Mouse (Mus musculus): ENCODE results near the gene Pla1a.
"Not testable (repeated sequence)": the region's sequence is repeated elsewhere in the genome, so short reads cannot be mapped to it uniquely, and the experiment has no call there.

The Pla1a gene

DNA sequence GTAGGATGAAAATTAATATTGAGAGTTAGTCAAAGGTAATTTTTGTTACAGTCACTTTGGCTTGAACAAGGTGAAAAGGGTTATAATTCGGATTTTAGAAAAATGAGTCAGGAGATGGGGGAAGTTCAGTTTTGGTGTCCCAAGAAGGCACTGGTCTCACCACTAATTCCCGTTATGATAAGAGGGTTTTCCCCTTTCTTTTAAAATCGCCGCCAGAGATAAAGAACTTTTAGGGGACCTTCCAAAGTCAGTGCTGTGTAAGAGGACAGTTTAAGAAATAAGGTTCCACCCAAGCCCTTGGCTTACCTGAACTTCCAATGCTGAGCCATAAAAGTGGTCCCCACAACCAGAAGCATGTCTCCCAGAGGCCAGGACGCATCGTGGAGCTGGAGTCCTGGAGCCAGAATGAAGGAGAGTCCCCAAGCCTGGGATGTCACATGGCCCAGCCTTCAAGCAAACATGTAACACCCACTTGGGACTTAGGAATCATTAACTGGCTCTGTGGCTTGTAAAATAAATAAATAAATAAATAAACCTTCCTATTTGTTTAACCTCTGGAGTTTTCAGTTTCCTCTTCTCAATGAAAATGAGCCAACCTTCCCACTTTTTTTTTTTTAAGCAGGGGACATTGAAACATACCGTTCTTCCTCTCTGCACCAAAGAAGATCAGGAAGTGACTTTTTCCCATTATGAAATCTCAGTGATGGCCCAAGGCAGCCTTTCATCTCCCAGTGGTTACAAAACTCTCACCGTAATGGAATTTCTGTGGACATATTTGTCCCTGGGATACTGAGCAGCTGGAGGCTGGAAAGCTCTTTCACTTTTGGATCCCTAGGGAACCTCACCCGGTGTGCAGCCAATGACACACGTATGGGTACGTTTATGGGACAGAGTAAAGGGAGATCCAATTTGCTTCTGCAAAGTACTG lies at the start of gene Pla1a:
Gene Pla1a, minus strand, starts transcription at position 648 of the 928 bp plus-strand sequence.
- DNase-seq (ENCODE audit: low spot score), result no peak

DNA sequence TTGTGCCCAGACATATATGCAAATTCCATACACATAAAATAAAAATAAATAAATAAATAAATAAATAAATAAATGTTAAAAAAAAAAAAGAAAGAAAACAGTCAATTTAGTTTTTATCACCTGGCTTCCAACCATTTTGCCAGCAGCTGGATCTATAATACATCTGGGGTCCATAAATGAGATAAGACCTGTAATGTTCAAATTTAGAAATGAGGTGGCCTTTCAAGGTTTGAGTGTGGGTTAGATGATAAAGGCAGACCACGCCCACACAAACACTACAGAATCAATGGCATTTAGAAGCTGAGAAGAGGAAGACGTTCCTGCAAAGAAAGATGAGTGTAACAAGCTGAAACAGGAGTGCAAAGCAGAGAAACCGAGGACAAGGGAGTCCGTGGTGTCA lies 48.4 kb upstream of the Pla1a start:
- DNase-seq (ENCODE audit: low spot score), result no peak

DNA sequence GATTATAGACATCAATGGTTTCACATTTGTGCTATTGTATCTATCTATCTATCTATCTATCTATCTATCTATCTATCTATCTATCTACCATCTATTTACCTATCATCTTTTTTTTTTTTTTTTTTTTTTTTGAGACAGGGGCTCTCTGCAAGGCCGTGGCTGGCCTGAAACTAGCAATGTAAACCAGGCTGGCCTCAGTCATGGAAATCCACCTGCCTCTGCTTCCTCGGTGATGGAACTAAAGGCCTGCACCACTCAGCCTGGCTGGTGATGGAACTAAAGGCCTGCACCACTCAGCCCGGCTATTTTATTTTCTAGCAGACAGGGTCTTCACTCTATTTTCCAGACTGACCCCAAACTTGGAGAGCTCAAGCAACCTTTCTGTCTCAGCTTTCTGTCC lies 45.4 kb upstream of the Pla1a start:
- no peak for DNase-seq (ENCODE audit: low spot score)

DNA sequence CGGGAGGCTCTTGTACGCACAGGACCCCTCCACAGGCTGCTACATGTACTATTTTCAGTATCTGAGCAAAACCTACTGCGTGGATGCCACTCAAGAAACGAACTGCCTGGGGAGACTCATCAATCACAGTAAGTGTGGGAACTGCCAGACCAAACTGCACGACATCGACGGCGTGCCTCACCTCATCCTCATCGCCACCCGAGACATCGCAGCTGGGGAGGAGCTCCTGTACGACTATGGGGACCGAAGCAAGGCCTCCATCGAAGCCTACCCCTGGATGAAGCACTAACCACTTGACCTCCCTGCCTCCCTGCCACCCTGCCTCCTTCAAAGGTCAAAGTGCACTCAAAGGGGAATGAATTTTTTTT lies 44.3 kb upstream of the Pla1a start:
- not testable (repeated sequence) for DNase-seq (ENCODE audit: low spot score)

DNA sequence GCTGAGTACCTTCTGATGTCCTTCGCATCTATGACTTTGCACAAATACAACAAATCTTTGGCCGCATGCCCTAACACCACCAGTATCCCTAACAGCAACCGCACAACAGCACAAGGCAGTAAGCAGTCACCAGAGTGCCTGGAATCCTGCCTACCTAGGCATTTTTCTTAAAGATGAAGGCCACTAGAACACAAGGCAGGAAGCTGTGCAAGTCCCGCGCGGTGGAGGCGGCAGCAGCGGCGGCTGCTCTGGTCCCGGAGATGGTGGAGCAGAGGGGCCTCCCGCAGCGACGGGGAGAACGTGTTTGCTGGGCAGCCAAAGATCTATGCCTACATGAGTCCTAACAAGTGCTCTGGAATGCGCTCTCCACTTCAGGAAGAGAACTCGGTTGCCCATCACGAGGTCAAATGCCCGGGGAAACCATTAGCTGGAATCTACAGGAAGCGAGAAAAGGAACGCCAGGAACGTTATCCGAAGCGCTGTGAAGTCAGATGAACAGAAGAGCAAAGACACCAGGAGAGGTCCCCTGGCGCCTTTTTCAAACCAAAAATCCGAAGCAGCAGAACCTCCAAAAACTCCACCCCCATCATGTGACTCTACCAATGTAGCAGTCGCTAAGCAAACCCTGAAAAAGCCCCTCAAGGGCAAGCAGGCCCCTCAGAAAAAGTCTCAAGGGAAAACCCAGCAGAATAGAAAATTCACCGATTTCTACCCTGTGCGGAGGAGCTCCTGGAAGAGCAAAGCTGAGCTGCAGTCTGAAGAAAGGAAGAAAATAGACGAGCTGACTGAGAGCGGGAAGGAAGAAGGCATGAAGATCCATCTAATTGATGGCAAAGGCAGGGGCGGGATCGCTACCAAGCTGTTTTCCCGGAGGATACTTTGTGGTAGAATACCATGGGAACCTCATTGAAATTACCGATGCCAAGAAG lies 43.6 kb upstream of the Pla1a start:
- peak; percentile 32 for DNase-seq (ENCODE audit: low spot score)

DNA sequence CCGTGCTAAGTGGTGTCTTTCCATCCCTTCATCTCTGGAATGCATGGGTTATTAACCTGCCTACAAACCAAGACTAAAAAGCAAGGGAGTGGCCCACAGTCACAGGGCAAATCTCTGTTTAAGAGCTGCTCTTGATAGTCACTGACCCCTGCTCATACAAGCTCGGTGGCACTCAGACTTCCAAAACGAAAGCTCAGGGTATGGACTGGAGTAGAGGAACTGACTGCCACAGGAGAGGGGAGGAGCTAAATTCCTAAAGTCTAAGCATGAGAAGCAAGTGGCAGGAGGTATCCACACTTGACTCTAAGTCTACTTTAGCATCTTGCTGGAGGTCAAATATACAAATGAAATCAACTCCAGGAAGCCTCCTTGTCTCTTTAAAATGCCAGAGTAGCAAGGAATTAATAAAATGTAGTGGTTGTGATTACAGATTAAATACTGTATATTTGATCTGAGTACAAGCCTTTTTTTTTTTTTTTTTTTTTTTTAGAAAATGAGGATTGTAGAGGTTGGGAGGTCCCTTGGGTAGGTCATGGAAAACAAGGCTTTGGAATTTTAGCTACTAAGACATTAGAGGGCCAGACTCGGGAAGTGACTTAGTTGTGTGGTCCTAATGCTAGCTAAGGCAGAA lies 42.9 kb upstream of the Pla1a start:
- DNase-seq (ENCODE audit: low spot score), result no peak

DNA sequence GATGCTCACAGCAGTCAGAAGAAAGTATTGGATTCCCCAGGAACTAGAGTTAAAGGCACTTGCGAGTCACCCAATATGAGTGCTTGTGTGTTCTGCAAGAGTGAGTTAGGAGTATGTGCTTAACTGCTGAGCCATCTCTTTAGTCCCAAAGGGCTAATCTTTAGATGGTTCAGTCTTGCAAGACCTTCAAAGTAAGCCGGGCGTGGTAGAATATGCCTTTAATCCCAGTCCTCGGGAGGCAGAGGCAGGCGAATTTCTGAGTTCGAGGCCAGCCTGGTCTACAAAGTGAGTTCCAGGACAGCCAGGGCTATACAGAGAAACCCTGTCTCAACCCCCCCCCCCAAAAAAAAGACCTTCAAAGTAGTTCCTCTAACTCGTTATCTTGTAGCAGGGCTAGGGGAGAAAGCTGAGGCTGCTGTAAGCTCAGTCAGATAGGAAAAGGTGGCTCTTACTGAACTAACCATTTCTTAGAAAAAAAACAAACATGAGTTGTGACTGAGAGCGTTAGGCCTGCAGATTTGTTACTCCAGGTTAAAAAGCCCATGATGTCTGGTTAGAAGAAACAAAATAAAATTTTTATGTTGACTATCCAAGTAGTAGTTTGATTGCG lies 41.8 kb upstream of the Pla1a start:
- no peak for DNase-seq (ENCODE audit: low spot score)

DNA sequence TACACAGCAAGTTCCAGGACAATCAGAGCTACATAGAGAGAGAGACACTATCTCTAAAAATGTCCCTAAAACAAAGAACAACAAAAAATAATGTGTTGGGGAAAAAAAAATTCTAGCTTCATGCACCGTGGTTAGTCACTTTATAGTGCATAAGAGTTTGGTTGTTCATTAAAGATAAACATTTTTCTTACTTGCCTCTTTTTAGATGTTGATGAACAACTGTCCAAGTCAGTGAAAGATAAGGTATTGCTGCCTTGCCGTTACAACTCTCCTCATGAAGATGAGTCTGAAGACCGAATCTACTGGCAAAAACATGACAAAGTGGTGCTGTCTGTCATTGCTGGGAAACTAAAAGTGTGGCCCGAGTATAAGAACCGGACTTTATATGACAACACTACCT lies 40.7 kb upstream of the Pla1a start:
- no peak for DNase-seq (ENCODE audit: low spot score)

DNA sequence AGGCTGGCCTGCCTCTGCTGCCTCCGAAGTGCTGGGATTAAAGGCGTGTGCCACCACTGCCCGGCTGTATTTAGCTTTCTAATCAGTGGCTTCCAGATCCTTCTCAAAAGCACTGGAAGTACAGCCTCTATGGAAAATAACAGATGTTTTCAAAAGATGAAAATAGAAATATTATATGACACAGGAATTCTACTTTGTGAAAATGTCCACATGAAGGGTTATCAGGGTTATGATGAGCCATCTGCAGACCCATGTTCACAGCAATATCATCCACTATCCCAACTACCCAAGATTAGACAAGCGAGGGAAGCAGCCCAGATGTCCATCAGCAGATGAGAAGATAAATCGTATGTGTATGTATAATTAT lies 39.5 kb upstream of the Pla1a start:
- DNase-seq (ENCODE audit: low spot score), result no peak

DNA sequence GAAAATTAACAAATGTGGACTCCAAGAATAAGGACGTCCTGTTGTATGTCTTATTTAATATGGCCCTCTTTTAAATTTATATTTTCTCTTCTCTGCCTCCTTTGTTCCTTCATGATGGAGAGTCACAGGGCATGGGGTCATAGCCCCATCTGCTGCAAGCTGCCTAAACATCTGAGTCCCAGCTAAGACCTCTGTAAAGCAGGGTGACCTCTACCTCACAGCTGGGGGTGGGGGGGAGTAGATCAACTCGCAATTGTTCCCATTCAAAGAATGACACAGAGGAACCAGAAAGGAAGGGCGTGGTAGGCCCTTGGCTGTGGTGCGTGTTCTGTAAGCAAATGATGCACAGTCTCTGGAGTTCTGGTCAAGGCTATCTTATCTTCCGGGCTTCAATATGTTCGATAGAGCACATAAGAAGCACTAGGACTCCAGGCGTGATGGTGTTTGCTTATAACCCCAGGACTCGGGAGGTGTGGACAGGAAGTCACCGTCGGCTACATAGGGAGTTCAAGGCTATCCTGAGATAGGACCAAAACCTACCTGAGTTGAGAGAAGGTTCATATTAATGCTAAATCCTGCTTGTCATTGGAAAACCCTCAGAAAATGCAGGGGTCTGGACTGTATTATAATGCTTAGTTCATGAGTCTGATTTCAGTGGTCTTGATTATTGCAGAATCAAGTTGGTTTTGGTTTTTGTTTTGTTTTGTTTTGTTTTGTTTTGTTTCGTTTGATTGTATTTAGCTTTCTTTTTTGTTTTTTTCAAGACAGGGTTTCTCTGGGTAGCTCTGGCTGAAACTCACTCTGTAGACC lies 39.0 kb upstream of the Pla1a start:
- DNase-seq (ENCODE audit: low spot score), result no peak

DNA sequence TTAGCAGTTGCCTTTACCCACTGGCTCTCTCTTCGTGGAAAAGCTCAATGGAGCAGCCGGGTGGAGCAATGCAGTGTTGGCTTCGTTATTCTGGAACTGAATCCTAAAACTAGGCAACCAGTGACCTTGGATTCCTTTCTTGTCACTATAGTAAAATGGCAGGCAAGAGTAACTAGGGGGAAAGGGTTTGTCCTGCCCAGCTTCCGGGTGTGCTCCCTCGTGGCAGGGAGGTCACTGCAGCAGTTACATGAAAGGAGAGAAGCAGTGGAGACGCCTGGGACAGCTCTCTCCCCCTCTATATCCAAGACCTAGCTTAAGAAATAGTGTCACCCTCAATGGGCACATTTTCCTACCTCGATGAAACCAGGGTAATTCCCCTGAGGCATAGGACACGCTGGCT lies 36.5 kb upstream of the Pla1a start:
- DNase-seq (ENCODE audit: low spot score), result no peak

DNA sequence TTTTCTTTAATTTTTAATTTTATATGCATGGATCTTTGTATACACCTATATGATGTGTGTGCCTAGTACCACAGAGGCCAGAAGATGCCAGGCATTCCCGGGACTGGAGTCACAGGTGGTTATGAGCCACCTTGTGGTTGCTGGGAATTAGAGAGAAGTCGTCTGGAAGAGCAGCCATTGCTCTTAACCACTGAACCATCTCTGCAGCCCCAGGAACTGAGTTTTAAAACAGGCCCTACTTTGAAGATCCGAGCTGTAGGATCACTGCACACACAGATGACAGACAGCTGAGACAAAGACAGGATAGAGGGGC lies 35.7 kb upstream of the Pla1a start:
- DNase-seq (ENCODE audit: low spot score), result no peak

DNA sequence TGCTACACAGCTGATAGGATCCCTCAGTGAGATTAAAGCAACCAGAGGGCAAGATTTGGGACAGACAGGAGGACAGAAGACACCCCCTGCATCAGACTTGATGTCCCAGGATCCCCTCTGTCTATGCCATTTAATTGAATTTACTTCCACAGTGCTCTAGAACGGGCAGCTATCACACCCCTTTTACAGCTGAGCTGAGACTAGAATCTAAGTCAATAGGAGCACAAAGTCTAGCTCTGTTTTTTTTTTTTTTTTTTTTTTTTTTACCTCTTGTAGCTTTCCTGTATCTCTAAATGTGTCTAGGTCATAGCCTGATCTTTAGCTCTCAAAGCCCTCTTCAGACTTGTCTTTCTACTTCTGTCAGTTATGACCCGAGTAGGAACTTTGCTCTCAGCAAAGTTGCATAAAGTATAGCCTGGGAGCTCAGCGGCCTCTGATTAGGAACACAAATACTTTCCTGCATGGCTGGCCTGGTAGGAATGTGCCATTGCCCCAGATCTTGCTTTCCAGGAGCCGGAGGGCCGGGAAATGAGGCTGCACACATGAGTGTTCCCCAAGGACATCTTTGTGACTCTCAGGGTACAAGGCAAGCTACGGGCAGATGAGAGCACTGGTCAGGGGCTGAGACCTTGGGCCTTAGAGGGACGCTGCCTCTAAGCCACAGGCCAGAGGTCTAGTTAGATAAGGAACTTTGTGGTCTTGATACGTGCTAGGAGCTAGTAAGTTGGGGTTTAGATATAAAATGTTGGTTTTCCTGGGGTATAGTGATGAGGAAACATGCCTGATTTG lies 35.2 kb upstream of the Pla1a start:
- DNase-seq (ENCODE audit: low spot score), result no peak

DNA sequence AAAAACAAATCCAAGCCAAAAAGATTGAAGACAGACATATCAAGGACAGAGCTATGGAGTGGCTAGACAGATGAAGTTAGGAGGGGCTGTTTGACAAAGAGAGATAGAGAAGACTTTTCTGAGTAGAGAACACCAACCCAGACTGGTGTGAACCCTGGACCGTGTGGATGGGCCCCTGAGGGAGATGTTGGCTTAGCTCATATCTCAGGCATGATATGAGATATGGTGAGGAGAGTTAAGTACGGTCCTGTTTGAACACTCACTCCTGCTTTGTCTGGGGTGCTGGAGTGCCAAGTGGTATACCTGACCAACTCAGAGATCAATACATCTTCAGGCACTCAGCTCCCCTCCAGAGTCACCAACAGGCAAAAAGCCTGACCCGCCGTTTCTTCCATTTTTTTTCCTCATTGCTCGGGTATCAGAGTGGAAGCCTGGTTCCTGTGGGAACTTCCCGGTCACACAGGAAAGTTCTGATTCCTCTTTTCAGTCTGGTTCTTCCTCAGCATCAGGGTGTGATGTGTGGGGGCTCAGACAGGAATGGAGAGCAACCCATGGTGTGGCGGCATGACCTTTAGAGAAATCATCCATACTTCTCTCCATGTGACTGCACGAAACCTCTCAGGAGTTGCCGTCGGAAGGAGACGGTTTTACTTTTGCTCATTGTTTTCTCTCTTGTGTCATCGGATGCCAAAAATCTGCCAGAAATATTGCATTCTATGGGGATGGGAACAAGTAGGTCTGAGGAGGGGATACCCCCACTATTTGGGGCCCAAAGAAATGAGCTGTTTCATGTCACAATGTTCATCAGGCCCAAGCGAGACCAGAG lies 34.4 kb upstream of the Pla1a start:
- DNase-seq (ENCODE audit: low spot score), result no peak

DNA sequence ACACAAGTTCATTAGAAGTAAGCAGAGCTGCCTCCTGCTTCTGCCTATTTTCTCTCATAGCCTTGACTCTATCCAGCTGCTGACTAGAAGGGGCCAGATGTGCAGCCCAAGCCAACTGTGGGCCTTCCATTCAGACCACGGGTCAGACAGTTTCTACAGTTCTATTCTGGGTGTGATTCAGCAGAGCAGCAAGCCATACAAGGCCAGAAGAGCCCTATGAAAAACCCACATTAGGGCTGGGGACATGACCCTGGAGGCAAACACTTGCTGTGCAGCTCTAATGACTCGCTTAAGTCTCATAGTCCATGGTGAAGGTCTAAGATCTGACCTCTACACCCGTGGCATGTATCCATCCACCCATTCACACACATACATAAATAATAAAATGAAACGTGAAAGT lies 33.1 kb upstream of the Pla1a start:
- no peak for DNase-seq (ENCODE audit: low spot score)

DNA sequence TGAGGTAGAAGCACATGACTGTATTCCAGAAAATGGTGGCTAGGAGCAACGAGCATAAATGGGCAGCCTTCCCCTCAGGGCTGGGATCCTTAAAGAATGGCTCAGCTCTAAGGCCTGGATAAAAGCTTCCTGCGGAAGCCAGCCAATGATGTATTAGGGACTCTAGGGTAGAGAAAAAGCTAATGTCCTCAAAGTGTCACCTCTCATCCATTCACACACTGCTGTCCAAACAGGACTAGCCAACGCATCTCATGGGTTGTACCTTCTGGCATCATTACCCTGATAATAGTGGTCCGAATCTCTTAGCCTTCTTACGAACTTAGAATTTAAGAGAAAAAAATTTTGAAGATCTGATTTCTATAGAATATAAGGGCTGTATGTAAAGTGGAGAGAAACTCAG lies 30.4 kb upstream of the Pla1a start:
- no peak for DNase-seq (ENCODE audit: low spot score)

DNA sequence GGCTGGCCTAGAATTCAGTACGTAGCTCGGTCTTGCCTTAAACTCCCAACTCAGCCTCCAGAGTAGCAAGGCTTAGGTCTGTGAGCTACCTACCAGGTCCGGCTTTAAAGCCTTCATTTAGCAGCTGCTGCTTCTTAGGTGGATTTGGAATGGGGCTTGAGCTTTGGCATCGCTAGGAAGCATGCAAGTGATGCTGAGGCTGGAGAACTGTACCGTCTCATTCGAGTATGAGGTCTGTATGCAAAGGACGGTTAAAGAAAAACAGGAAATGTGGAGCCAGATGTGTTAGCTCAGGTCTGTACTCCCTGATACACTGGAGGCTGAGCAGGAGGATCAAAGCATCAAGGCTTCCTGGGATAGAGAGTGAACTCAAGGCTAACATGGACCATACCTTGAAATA lies 29.2 kb upstream of the Pla1a start:
- no peak for DNase-seq (ENCODE audit: low spot score)

DNA sequence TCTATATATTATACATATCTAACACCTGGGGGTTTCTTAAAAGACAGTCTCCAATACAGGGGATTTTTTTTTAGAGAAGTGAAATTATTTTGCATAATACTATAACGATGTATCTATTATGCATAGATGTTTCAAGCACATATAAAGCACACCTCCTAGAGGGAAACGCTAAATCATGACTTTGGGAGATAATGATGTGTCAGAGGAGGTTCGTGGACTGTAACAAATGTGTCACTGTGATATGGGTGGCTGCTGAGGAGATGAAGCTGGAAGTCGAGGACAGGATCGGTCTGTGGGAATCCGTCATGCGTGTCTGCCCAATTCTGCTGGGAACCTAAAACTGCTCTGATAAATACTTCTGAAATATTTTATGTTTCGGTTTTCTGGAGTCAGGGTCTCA lies 28.8 kb upstream of the Pla1a start:
- DNase-seq (ENCODE audit: low spot score), result no peak

DNA sequence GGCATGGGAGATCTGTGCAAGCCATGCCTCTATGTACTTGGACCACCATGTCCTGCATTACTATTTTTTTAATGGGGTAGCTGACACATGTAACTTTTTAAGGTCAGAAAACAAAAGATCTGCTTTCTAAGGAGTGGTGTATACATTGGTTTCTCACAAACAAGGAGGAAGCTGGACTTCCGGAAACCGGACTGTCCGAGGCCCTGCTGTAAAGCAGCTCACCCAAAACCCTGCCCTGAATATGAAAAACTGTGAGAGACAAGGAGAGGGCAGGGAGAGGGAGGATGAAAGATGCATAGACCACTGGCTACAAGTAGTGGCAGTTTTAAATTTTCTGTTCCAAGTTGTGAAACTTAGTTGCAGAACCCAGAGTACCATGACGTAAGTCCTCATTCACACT lies 27.0 kb upstream of the Pla1a start:
- no peak for DNase-seq (ENCODE audit: low spot score)

Measured in urinary bladder, postnatal 25 days (tissue).